Mouse (Mus musculus): ENCODE measurements around the gene Map9. TPM values are rescaled to one million over a fixed set of nuclear protein-coding genes. Genes with fewer than 3 reads are reported as not detected.

Gene Map9
- 9.1 and 16.5 TPM in 2 replicates for polyA plus RNA-seq (2015; fragmentation: Nextera tagmentation; extraction: Ambion mirVana)

GRCm38 (mm10) chr3:82357797-82358524 lies at the start of gene Map9:
TSS of gene Map9 (plus strand) at chr3:82358044.

Other genes with a start within 250 kb of the Map9 start
- 34.8 and 44.8 TPM in 2 replicates for gene Gucy1a1, start 212.3 kb upstream of the Map9 start, polyA plus RNA-seq (2015; fragmentation: Nextera tagmentation; extraction: Ambion mirVana)
- 2.1 and 4.2 TPM in 2 replicates for gene Npy2r, start 190.0 kb downstream of the Map9 start, polyA plus RNA-seq (2015; fragmentation: Nextera tagmentation; extraction: Ambion mirVana)